Mouse (Mus musculus) limb, embryonic 14.5 days (tissue): ENCODE measurements around the gene Tbc1d7. TPM values are rescaled to one million over a fixed set of nuclear protein-coding genes. Genes with fewer than 3 reads are reported as not detected.

Experiments used
- ATAC-seq: fragments of 200-750 bp; cut with Nextera tagmentation; 2 replicates; pipeline ENCODE4 v1.8.0; 2017; ENCODE audit warnings: low read depth, moderate number of reproducible peaks, moderate TSS enrichment; ENCODE audit not compliant: low FRiP score
- DNase-seq: peaks from one replicate; pipeline ENCODE4 v3.0.0-alpha.2; 2015; ENCODE audit warnings: low spot score
- H3K27ac ChIP-seq: fragments of 300-500 bp; sonication (generic); replicated peaks from 2 replicates; pipeline ENCODE4 v1.5.1; 2014; ENCODE audit warnings: low read depth, mild to moderate bottlenecking, low read length, moderate library complexity, mixed read lengths
- H3K27me3 ChIP-seq: fragments of 300-500 bp; sonication (generic); 2 replicates; pipeline ENCODE4 v1.6.1; 2014; ENCODE audit warnings: low read length, mixed read lengths; ENCODE audit not compliant: control insufficient read depth, insufficient read depth
- H3K36me3 ChIP-seq: fragments of 300-500 bp; sonication (generic); 2 replicates; pipeline ENCODE4 v1.6.1; 2014; ENCODE audit warnings: mild to moderate bottlenecking, low read length, moderate library complexity, mixed read lengths; ENCODE audit not compliant: control insufficient read depth, insufficient read depth
- H3K4me1 ChIP-seq: fragments of 300-500 bp; sonication (generic); 2 replicates; pipeline ENCODE4 v1.6.1; 2014; ENCODE audit warnings: antibody characterized with exemption, low read length, mixed read lengths; ENCODE audit not compliant: control insufficient read depth, insufficient read depth
- H3K4me2 ChIP-seq: fragments of 300-500 bp; sonication (generic); replicated peaks from 2 replicates; pipeline ENCODE4 v1.6.1; 2014; ENCODE audit warnings: low read depth, mild to moderate bottlenecking, low read length, moderate library complexity; ENCODE audit not compliant: severe bottlenecking
- H3K4me3 ChIP-seq: fragments of 300-500 bp; sonication (generic); replicated peaks from 2 replicates; pipeline ENCODE4 v1.5.1; 2014; ENCODE audit warnings: low read length
- H3K9ac ChIP-seq: fragments of 300-500 bp; sonication (generic); 2 replicates; pipeline ENCODE4 v1.6.1; 2014; ENCODE audit warnings: mild to moderate bottlenecking, low read depth, low read length, moderate library complexity; ENCODE audit not compliant: severe bottlenecking
- H3K9me3 ChIP-seq: fragments of 300-500 bp; sonication (generic); 2 replicates; pipeline ENCODE4 v1.6.1; 2016; ENCODE audit warnings: low read length; ENCODE audit not compliant: control insufficient read depth
- POLR2A ChIP-seq: fragments of 200-500 bp; IDR thresholded peaks from 2 replicates; pipeline ENCODE4 v1.8.0; 2012; ENCODE audit warnings: inconsistent platforms, mild to moderate bottlenecking, moderate library complexity, borderline replicate concordance; ENCODE audit not compliant: insufficient read depth, insufficient read length; ENCODE audit errors: extremely low read depth
- WGBS: fragments of 180-500 bp; shearing (Covaris S2); extraction: QIAGEN DNeasy Blood & Tissue Kit; methylation state at CpG from one replicate; pipeline ENCODE4 v1.1.7; 2014; 5-methylcytosine and 5-hydroxymethylcytosine counted together
- polyA plus RNA-seq, 2 experiments: library from polyadenylated mRNA; depleted of rRNA in 1 of 2; stranded (reverse) in 1 of 2; unstranded in 1 of 2; fragments of >200 nt; fragmentation: Nextera tagmentation in 1 of 2; extraction: Ambion mirVana in 1 of 2; gene quantifications; 2 replicates each; pipeline versions ENCODE4 v1.2.1 to v1.2.3; 2012 to 2014

Tbc1d7 gene
- polyA plus RNA-seq, 2 experiments: 31.6 to 52.4 TPM

GRCm38 (mm10) chr13:43157370-43157769 is 13.9 kb downstream of the Tbc1d7 start:
- H3K27ac ChIP-seq: no peak overlapping the region
- H3K9ac ChIP-seq: no peak overlapping the region
- H3K36me3 ChIP-seq: peaks cover 29% of the 10 kb centered on the region
- ATAC-seq: no peak
- H3K4me2 ChIP-seq: no peak overlapping the region
- no peak for TF ChIP-seq POLR2A
- H3K4me1 ChIP-seq: peaks cover 11% of the 10 kb centered on the region
- no peak overlapping the region for H3K4me3 ChIP-seq
- WGBS: 48% methylated on average over 5 of the region's 5 CpGs
- H3K27me3 ChIP-seq: no peaks in the 10 kb centered on the region
- no peak for DNase-seq
- no peaks in the 10 kb centered on the region for H3K9me3 ChIP-seq

GRCm38 (mm10) chr13:43152005-43152520 is 19.2 kb downstream of the Tbc1d7 start:
- Histone ChIP-seq H3K9me3 (no peaks in the 10 kb centered on the region), H3K4me3 (no peak overlapping the region), H3K27ac (no peak overlapping the region), H3K4me2 (no peak overlapping the region), H3K4me1 (no peaks in the 10 kb centered on the region), H3K9ac (no peak overlapping the region), H3K27me3 (no peaks in the 10 kb centered on the region), H3K36me3 (peaks cover 35% of the 10 kb centered on the region)
- WGBS: 91% methylated on average over 14 of the region's 14 CpGs
- DNase-seq (no peak), ATAC-seq (no peak)
- no peak for TF ChIP-seq POLR2A

- peaks cover 27% of the 10 kb centered on the region for H3K36me3 ChIP-seq
- H3K9ac ChIP-seq: no peak overlapping the region
- H3K4me2 ChIP-seq: no peak overlapping the region
- H3K4me1 ChIP-seq: no peaks in the 10 kb centered on the region
- 71% methylated on average over 3 of the region's 3 CpGs for WGBS
- DNase-seq (no peak), ATAC-seq (no peak)
- no peaks in the 10 kb centered on the region for H3K27me3 ChIP-seq
- TF ChIP-seq POLR2A: no peak
- H3K27ac ChIP-seq: no peak overlapping the region
- no peaks in the 10 kb centered on the region for H3K9me3 ChIP-seq
- H3K4me3 ChIP-seq: no peak overlapping the region
Observed at GRCm38 (mm10) chr13:43149661-43150060, 21.6 kb downstream of the Tbc1d7 start.

- 53% methylated on average over 4 of the region's 4 CpGs for WGBS
- no peaks in the 10 kb centered on the region for H3K9me3 ChIP-seq
- H3K4me2 ChIP-seq: no peak overlapping the region
- no peaks in the 10 kb centered on the region for H3K4me1 ChIP-seq
- H3K9ac ChIP-seq: no peak overlapping the region
- H3K27ac ChIP-seq: no peak overlapping the region
- ATAC-seq (no peak), DNase-seq (no peak)
- no peak for TF ChIP-seq POLR2A
- peaks cover 18% of the 10 kb centered on the region for H3K36me3 ChIP-seq
- no peaks in the 10 kb centered on the region for H3K27me3 ChIP-seq
- H3K4me3 ChIP-seq: no peak overlapping the region
Observed at GRCm38 (mm10) chr13:43148692-43149091, 22.6 kb downstream of the Tbc1d7 start.

GRCm38 (mm10) chr13:43146515-43147258 is 24.6 kb downstream of the Tbc1d7 start:
- no peak for TF ChIP-seq POLR2A
- Histone ChIP-seq H3K36me3 (peaks cover 5% of the 10 kb centered on the region), H3K4me3 (no peak overlapping the region), H3K4me1 (no peaks in the 10 kb centered on the region), H3K9me3 (no peaks in the 10 kb centered on the region), H3K9ac (no peak overlapping the region), H3K27me3 (no peaks in the 10 kb centered on the region), H3K4me2 (no peak overlapping the region), H3K27ac (no peak overlapping the region)
- DNase-seq (no peak), ATAC-seq (no peak)
- 38% methylated on average over 8 of the region's 8 CpGs for WGBS
